In the genomic region with DNA sequence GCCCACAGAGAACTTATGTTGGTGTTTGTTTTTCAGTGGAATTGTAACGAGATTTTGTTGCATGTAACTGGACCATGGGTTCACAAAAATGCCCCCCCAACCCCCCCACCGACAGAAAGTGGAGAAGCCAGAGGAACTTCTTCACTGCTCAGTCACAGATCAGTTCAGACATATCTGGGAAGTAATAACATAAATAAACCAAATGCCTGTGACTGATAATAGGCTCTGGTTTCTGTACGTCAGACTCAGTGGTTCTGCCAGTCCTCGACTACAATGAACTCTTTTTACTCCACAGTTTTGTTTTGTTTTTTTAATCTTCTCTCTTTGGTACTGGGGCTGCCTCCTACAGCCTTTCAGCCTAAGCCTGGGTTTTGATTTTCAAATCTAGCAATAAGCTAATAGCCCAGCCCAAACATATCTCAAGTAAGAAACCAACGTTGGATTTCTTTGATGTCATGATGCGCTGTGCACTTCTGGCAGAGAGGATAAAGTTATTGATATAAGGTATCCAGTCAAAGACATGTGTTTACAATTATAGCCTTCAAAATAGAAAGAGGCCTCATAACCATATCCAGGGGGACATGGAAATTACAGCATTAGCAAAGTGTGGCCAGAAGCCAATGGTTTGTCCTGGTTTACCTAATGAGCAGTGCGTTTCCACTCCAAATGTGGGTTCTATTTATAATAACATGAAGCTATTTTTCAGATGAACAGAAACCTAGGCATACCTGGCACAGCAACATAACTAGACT, we compare ENCODE assay signal across 11 mouse cellular contexts.
"Had no signal": no experiment of that assay in that cellular context is flagged by ENCODE, and none has a peak within 500 bp of the region (broad histone marks: within the 10 kb centered on the region; RNA-seq: fewer than 3 reads in every experiment).

No protein-coding gene starts in this region.

- ATAC-seq: liver, embryonic 12.5 days; midbrain, embryonic 16.5 days had no signal

- H3K27ac ChIP-seq: liver, embryonic 12.5 days; macrophage had no signal

- DNase-seq: kidney, adult 18-20 months; kidney, postnatal 10 days; kidney, postnatal 4 days; lung, postnatal 10 days; right cerebral cortex, postnatal 14 days had no signal

- H3K9me3 ChIP-seq: liver, embryonic 12.5 days; megakaryocyte, embryonic 14.5 days had no signal

- H3K27me3 ChIP-seq: liver, embryonic 12.5 days; megakaryocyte, embryonic 14.5 days had no signal

- H3K4me3 ChIP-seq: liver, embryonic 12.5 days; megakaryocyte, embryonic 14.5 days had no signal

- H3K4me1 ChIP-seq: liver, embryonic 12.5 days; megakaryocyte, embryonic 14.5 days had no signal

- H3K4me2 ChIP-seq: liver, embryonic 12.5 days; lung, embryonic 14.5 days; midbrain, embryonic 11.5 days had no signal

- H3K36me3 ChIP-seq: liver, embryonic 12.5 days had no signal

- H3K9ac ChIP-seq: liver, embryonic 12.5 days; lung, embryonic 14.5 days had no signal
